Mouse (Mus musculus): ENCODE measurements around the gene Zfpm1.

The Zfpm1 gene

DNA sequence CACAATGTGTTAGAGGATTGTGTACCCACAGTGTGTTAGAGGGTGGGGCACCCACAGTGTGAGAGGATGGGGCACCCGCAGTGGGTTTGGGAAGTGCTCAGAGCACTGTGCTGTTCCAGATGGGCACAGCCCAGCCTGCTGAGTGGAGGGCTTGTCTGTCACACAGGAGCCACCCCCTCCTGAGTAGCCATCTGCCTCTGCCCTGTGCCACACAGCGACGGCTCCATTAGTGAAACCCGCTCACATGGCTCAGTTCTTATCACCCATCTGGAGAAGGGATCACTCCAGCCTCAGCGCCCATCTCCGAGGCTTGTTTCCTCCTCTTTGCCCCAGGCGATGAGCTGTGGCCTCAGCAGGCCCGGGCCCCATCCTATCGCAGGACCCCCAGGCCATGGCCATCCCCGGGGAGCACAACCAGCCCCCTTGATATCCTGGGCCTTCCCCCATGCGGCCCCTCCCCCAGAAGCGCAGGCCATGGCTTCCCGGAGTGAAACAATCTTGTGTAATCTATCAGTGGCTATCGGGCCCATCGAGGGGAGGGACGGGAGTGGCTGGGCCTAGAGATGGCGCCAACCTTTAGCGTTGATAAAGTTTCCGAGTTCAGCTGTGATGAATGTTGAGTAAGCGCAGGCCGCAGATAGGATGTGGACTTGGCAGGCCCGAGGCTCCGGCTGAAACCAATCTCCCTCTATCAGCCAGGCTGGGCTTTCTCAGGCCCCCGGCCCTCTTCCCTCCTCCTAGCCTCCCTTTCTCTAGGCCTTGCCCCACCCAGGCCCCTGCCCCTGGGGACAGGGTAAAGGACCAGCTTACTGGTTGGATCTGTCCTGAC lies 14.4 kb downstream of the Zfpm1 start:
- DNase-seq (ENCODE audit: low spot score in 2 of 2) = peak; percentile 63 to 64

DNA sequence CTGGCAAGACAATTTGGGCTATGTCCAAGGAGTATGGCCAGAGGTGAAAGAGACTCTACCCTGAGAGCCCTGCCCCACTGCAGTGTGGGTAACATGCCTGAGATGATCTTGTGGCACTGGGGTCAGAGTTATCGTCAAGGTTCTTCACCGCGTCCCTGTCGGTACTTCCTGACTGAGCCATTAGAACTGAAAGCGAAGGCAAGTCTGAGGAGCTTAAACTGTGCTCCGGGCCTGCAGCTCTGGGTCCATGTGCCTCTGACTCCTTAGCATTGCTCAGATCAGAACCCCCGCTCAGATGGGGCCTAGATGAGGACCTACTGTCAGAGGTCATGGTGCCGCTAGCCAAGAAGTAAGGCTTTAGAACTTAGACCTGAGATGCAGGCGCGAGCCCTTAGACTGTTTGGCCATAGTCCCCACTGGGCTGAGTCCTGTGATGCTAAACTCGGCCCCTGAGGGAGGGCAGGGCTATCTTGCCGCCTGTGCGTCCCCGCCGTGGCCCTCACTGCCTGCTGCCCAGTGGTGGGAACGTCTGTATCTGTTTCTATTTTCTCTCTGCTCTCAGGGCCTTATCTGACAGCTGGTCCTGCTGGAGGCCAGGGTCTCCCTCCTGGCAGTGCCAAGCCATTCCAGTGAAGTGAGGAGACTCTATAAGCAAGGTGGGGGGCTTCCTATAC lies 17.8 kb downstream of the Zfpm1 start:
- DNase-seq (ENCODE audit: low spot score in 2 of 2) = no peak

DNA sequence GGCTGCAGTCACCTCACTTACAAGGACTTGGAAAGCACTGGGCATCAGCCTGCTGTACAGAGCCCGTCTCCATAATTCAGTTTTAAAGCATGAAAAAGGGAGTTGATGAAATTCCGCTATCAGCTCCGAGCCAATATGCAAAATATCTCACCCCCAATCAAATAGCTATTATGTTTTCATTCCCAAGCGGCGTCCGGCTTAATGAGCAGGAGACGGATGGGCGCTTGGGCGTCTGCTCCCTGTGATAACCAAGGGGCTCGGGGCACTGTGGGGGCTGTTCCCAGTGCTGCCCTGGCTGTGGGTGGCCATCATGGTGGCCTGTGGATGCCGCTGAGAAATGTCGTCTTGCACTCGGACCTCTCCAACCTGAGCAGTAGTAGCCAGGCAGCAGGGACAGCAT lies 19.1 kb downstream of the Zfpm1 start:
- no peak for DNase-seq (ENCODE audit: low spot score in 2 of 2)

DNA sequence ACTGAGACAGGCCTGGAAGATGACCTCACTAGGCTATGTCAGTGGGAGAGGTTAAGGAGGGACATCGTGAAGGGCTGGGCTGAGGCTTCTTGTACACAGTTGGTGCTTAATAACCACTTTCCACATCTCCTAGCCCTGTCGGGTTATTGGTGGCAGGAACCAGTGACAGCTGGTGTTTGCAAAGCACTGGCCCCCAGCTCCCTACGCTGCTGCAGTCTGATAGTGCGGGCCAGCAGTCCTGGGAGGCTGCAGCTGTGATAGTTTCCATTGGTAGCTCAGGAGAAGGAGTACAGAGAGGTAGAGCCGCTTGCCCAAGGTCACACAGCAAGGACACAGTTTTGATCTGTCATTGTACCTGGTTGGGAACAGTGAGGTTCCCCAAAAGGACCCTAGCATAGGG lies 19.9 kb downstream of the Zfpm1 start:
- DNase-seq (ENCODE audit: low spot score in 2 of 2) = no peak

DNA sequence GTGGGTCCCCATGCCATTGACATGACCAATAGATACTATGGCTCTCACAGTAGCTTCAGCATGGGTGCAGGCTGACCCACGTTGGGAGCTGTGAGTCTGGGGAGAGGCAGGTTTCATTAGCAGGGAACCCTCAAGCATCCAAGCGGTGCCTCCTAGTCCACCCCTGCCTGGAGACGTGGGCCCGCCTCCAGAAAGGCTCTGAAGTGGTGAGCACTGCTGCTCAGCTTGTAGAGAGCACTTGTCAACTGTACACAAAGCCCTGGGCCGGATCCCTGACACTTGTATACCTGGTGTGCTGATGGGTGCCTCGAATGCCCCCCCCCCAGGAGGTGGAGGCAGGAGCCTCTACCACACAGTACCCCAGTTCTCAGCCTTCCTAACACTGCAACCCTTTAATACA lies 21.5 kb downstream of the Zfpm1 start:
- DNase-seq (ENCODE audit: low spot score in 2 of 2) = no peak

DNA sequence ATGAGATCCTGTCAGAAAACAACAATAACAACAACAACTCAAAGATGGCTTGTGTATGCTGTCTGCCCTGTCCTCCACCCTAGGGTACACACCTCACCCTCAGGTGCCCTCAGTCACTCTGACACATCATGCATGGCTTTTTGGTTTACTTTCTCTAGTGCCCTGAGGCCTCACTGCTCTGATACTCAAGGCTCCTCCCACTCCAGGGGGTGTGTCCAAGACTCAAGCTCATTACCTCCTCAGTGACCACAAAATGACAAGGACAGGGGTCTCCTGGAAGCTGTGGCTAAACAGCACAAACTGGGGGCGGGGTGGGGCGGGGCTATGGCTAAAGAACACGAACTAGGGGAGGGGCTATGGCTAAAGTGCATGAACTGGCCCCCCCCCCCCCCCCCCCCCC lies 22.1 kb downstream of the Zfpm1 start:
- DNase-seq (ENCODE audit: low spot score in 2 of 2) = no peak

- DNase-seq (ENCODE audit: low spot score in 2 of 2) = no peak
Measured at GRCm38 (mm10) chr8:122306660-122307399, 24.9 kb downstream of the Zfpm1 start.

- DNase-seq (ENCODE audit: low spot score in 2 of 2) = no peak
Measured at GRCm38 (mm10) chr8:122307836-122308235, 25.9 kb downstream of the Zfpm1 start.

- no peak for DNase-seq (ENCODE audit: low spot score in 2 of 2)
Measured at GRCm38 (mm10) chr8:122309272-122309671, 27.3 kb downstream of the Zfpm1 start.

GRCm38 (mm10) chr8:122311115-122311514 lies 29.2 kb downstream of the Zfpm1 start:
- DNase-seq (ENCODE audit: low spot score in 2 of 2) = no peak

- DNase-seq (ENCODE audit: low spot score in 2 of 2) = peak in 1 of 2 experiments; percentile 42
Measured at GRCm38 (mm10) chr8:122312553-122312952, 30.6 kb downstream of the Zfpm1 start.

DNA sequence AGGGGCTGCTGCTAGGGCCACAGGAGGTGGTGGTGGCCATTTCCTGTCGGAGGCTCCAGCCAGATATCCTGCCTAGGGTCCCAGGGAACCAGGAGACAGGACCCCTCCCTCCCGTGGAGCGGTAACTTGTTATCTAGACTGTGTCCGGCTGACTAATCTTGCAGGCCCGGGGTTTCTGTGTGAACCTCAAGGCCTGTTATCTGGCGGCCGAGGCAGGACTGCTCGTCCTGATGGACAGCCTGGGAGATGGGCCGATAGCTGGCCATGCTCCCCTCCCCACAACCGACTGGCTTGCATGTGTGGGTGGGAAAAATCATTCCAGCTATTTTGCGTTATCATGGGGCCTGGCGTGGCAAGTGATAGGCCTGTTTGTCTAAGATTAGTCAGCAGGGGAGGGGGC lies 31.4 kb downstream of the Zfpm1 start:
- DNase-seq (ENCODE audit: low spot score in 2 of 2) = no peak

DNA sequence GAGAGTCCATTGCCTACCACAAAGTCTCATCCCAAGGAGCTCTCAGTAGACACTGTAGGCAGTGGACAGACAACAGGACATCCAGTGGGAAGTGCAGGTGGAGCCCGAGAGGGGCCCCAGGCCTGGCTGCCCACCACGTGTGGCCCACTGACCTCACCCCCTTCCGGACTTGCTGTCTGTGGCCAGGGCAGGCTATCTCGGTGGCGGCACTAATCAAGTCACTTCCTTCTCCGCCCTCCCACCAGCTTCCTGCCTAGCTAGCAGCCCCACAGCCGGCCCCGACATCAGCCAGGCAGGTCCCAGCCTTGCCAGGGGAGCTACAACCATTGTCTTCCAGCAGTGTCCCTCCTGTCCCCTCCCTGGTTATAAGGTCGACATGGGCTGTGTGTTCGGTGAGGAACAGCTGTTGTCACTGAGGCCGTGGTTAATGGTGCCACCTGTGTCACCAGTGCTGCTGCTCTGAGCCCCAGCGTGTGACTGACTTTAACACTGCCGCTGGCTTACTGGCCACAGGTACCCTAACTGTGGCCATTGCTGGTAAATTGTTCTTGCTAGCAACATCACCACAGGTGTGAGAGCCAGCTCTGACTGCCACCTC lies 33.1 kb downstream of the Zfpm1 start:
- no peak for DNase-seq (ENCODE audit: low spot score in 2 of 2)

GRCm38 (mm10) chr8:122316402-122316801 lies 34.5 kb downstream of the Zfpm1 start:
- no peak for DNase-seq (ENCODE audit: low spot score in 2 of 2)

GRCm38 (mm10) chr8:122317918-122318475 lies 36.1 kb downstream of the Zfpm1 start:
- DNase-seq (ENCODE audit: low spot score in 2 of 2) = no peak

DNA sequence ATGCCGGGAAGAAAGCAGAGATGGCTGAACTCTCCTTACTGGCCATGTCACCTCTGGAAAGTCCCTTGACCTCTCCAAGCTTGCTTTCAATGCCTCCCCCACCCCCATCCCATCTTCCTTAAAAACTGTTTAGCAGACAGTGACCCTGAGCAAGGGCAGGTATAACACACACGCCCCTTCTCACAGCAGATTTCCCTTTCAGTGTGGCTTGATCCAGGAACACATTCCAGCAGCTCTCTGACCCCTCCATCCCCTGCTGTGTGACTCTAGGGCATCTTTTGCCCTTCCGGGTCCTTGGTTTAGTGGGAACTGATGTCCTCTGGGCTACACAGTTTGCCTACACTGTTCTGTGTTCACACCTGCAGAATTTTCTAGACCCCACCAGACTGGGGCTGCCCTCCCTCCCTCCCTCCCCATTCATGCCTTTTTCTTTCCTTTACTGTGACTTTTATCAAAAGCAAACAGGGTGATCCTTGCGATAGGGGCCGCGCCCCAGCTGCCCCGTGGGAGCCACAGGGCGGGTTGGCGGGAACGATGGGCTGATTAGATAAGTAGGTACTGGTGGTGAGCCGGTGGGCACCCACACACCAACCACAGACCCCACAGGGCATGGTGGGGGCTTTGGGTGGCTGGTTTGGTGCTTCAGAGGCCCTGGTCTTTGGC lies 37.2 kb downstream of the Zfpm1 start:
- no peak for DNase-seq (ENCODE audit: low spot score in 2 of 2)

GRCm38 (mm10) chr8:122319708-122320075 lies 37.8 kb downstream of the Zfpm1 start:
- no peak for DNase-seq (ENCODE audit: low spot score in 2 of 2)

DNA sequence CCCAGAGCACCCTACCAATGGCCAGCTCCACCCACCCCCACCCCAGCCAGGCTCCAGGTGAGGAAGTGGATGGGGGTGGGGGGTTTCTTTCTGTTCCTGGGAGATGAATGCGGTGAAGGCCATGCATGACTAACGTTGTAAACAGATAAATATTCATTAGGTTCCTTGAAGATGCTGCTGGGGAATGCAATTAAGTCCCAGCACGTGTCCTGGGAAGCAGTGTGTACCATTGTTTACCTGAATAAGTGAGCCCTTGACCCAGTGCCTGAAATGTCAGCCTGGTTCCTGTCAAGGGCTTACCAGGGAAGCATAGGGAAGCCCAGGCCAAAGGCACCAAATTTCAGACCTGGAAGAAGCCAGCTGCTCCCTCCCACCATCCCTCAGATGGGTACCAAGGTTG lies 38.6 kb downstream of the Zfpm1 start:
- DNase-seq (ENCODE audit: low spot score in 2 of 2) = no peak

DNA sequence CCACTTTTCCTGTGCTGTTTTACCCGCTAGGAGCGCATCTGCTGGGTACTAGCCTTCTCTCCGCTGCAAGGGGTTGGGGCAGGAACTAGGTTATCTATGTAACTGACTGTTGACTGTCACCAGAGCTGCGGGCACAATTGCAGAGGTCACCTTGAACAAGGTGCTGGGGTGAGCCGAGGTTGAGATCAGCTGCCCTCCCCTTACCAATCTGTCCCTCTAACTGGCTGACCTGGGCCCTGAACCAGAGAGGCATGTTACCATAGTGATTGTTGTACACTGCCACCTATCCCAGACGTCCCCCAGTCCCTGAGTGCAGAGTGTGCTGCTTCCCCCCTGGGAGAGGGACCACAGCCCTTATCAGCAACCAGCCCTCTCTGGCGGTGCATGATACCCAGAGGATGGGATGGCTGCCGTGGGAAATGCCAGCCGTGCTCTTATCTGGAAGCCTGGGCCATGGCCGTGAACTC lies 39.5 kb downstream of the Zfpm1 start:
- no peak for DNase-seq (ENCODE audit: low spot score in 2 of 2)

GRCm38 (mm10) chr8:122322126-122322525 lies 40.2 kb downstream of the Zfpm1 start:
- no peak for DNase-seq (ENCODE audit: low spot score in 2 of 2)

GRCm38 (mm10) chr8:122322792-122323191 lies 40.9 kb downstream of the Zfpm1 start:
- no peak for DNase-seq (ENCODE audit: low spot score in 2 of 2)
